Mouse (Mus musculus): ENCODE data around the gene 2410004B18Rik.

Gene 2410004B18Rik

GRCm38 (mm10) chr3:145966806-145967205, 29.0 kb downstream of the 2410004B18Rik start:
- DNase-seq: no peak

GRCm38 (mm10) chr3:145969031-145969501, 31.3 kb downstream of the 2410004B18Rik start:
- no peak for DNase-seq

GRCm38 (mm10) chr3:145971501-145971900, 33.7 kb downstream of the 2410004B18Rik start:
- DNase-seq: no peak

- DNase-seq: no peak
Measured at GRCm38 (mm10) chr3:145974986-145975385, 37.2 kb downstream of the 2410004B18Rik start.

GRCm38 (mm10) chr3:145985333-145985925, 47.6 kb downstream of the 2410004B18Rik start:
- no peak for DNase-seq

- DNase-seq: no peak
Measured at GRCm38 (mm10) chr3:145986317-145987001, 48.6 kb downstream of the 2410004B18Rik start.

- peak; percentile 11 to 24 for DNase-seq
Measured at GRCm38 (mm10) chr3:145987268-145987969, 49.6 kb downstream of the 2410004B18Rik start, which contains the start of gene Syde2. Gene Syde2 (plus strand): TSS chr3:145987870.

- peak; percentile 12 to 19 for DNase-seq
Measured at GRCm38 (mm10) chr3:145987970-145988683, 50.3 kb downstream of the 2410004B18Rik start.

- no peak for DNase-seq
Measured at GRCm38 (mm10) chr3:145988684-145989575, 51.1 kb downstream of the 2410004B18Rik start.

GRCm38 (mm10) chr3:145989576-145990081, 51.8 kb downstream of the 2410004B18Rik start:
- DNase-seq: no peak

GRCm38 (mm10) chr3:145991130-145991529, 53.3 kb downstream of the 2410004B18Rik start:
- no peak for DNase-seq

- no peak for DNase-seq
Measured at GRCm38 (mm10) chr3:145991976-145992730, 54.3 kb downstream of the 2410004B18Rik start.

GRCm38 (mm10) chr3:145992796-145993195, 55.0 kb downstream of the 2410004B18Rik start:
- DNase-seq: no peak

GRCm38 (mm10) chr3:145993481-145994201, 55.8 kb downstream of the 2410004B18Rik start:
- no peak for DNase-seq
